In the genomic region with DNA sequence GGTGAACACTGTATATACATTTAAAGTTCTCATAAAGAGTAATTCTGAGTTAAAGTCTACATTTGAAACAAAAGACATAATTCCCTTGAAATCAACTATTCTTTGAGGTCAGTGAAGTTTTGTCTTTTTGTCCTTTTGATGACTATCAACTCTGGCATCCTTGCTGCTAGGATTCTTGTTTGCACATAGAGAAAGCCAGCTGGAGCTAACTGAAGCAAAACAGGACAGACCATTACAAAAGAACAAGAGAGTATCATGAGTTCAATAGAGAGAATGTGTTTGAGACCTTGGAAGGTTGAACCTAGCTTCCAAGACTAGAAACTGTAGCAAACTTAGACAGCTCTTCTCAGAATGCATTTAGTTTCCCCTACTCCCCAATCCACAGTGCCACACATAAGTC, we compare ENCODE assay signal across 29 mouse cellular contexts. TPM values are rescaled to one million over a fixed set of nuclear protein-coding genes. Genes with fewer than 3 reads are reported as not detected.
"Had no signal": no experiment of that assay in that cellular context is flagged by ENCODE, and none has a peak within 500 bp of the region (broad histone marks: within the 10 kb centered on the region; RNA-seq: fewer than 3 reads in every experiment).

No protein-coding gene starts in this region.

- H3K4me3 ChIP-seq: embryonic facial prominence, embryonic 10.5 days; embryonic facial prominence, embryonic 12.5 days; embryonic facial prominence, embryonic 13.5 days; embryonic facial prominence, embryonic 15.5 days; erythroblast, embryonic 14.5 days; forebrain, embryonic 10.5 days; forebrain, embryonic 12.5 days; forebrain, embryonic 13.5 days; forebrain, embryonic 15.5 days; gastrocnemius, adult 2 months; heart, adult 2 months had no signal

- H3K9me3 ChIP-seq: embryonic facial prominence, embryonic 10.5 days; embryonic facial prominence, embryonic 12.5 days; embryonic facial prominence, embryonic 13.5 days; embryonic facial prominence, embryonic 15.5 days; forebrain, embryonic 10.5 days; forebrain, embryonic 12.5 days; forebrain, embryonic 13.5 days; forebrain, embryonic 15.5 days had no signal

- H3K4me1 ChIP-seq: embryonic facial prominence, embryonic 10.5 days; embryonic facial prominence, embryonic 12.5 days; embryonic facial prominence, embryonic 13.5 days; embryonic facial prominence, embryonic 15.5 days; forebrain, embryonic 10.5 days; forebrain, embryonic 12.5 days; forebrain, embryonic 13.5 days; forebrain, embryonic 15.5 days had no signal

- H3K36me3 ChIP-seq: embryonic facial prominence, embryonic 10.5 days; embryonic facial prominence, embryonic 12.5 days; embryonic facial prominence, embryonic 13.5 days; embryonic facial prominence, embryonic 15.5 days; forebrain, embryonic 10.5 days; forebrain, embryonic 12.5 days; forebrain, embryonic 15.5 days had no signal

- DNase-seq: cerebellum, adult 8-10 months; cerebellum, adult 9-10 months; cerebellum, adult 9-11 months; cerebellum, postnatal 10 days; cerebellum, postnatal 14 days; cerebellum, postnatal 25 days; cerebellum, postnatal 36 days; embryo, embryonic 11 days; forebrain, postnatal 0 days; gastrocnemius, adult 2 months; gastrocnemius, postnatal 10 days; gastrocnemius, postnatal 14 days; gastrocnemius, postnatal 25 days; gastrocnemius, postnatal 36 days; heart, adult 11 months; heart, adult 2 months had no signal

- H3K27ac ChIP-seq: embryonic facial prominence, embryonic 10.5 days; embryonic facial prominence, embryonic 12.5 days; embryonic facial prominence, embryonic 13.5 days; embryonic facial prominence, embryonic 15.5 days; forebrain, embryonic 10.5 days; forebrain, embryonic 12.5 days; forebrain, embryonic 13.5 days; forebrain, embryonic 15.5 days; gastrocnemius, adult 2 months; heart, adult 2 months had no signal

- ATAC-seq: forebrain, embryonic 13.5 days; forebrain, embryonic 14.5 days; forebrain, embryonic 15.5 days; forebrain, embryonic 16.5 days; forebrain, postnatal 0 days had no signal

- H3K4me2 ChIP-seq: embryonic facial prominence, embryonic 12.5 days; embryonic facial prominence, embryonic 13.5 days; embryonic facial prominence, embryonic 15.5 days; forebrain, embryonic 12.5 days; forebrain, embryonic 13.5 days; forebrain, embryonic 15.5 days had no signal

- H3K27me3 ChIP-seq: embryonic facial prominence, embryonic 12.5 days; embryonic facial prominence, embryonic 13.5 days; embryonic facial prominence, embryonic 15.5 days; forebrain, embryonic 12.5 days; forebrain, embryonic 13.5 days; forebrain, embryonic 15.5 days had no signal

- H3K9ac ChIP-seq: embryonic facial prominence, embryonic 12.5 days; embryonic facial prominence, embryonic 13.5 days; embryonic facial prominence, embryonic 15.5 days; forebrain, embryonic 12.5 days; forebrain, embryonic 13.5 days; forebrain, embryonic 15.5 days; forebrain, postnatal 0 days had no signal

RNA-seq across cellular contexts. Expression of a gene that starts 24.2 kb away (rescaled TPM):
- total RNA-seq: common myeloid progenitor, adult 5-6 weeks; granulocyte monocyte progenitor cell, adult 5-6 weeks had no signal
- polyA plus RNA-seq: erythroblast, embryonic 14.5 days had no signal
